Mouse (Mus musculus): ENCODE measurements around the gene Wdr73.

- TF ChIP-seq EP300 (IDR thresholded peaks at IDR 0.05; ENCODE audit: low read depth in 1 of 2, low read length in 2 of 2) (no peak), RAD21 (IDR thresholded peaks at IDR 0.05; ENCODE audit: low read depth, low read length) (no peak), USF2 (IDR thresholded peaks at IDR 0.05; ENCODE audit: borderline replicate concordance in 1 of 2, insufficient read depth in 1 of 2, low read depth in 1 of 2, low read length in 2 of 2) (no peak), MXI1 (IDR thresholded peaks at IDR 0.05; ENCODE audit: low read depth, low read length) (no peak), MAX (IDR thresholded peaks at IDR 0.05; ENCODE audit: low read length) (no peak), BHLHE40 (IDR thresholded peaks at IDR 0.05; ENCODE audit: borderline replicate concordance, low read depth, low read length) (no peak), MAZ (IDR thresholded peaks at IDR 0.05; ENCODE audit: low read depth, low read length) (no peak), ZC3H11A (IDR thresholded peaks at IDR 0.05; ENCODE audit: low read depth, low read length) (no peak), GATA1 (IDR thresholded peaks at IDR 0.05; ENCODE audit: low read depth, low read length) (no peak), CTCF (IDR thresholded peaks at IDR 0.05 in 2 of 3, conservative IDR thresholded peaks at IDR 0.05 in 1 of 3; ENCODE audit: control insufficient read depth in 1 of 3, insufficient read depth in 1 of 3, low read depth in 2 of 3, low read length in 3 of 3, poor library complexity in 1 of 3, severe bottlenecking in 1 of 3) (no peak), UBTF (IDR thresholded peaks at IDR 0.05; ENCODE audit: borderline replicate concordance, insufficient read depth, low read depth, low read length) (no peak), ELF1 (IDR thresholded peaks at IDR 0.05; ENCODE audit: low read depth, low read length) (no peak)
Measured at GRCm38 (mm10) chr7:80919647-80920008, 18.6 kb upstream of the Wdr73 start.
